Mouse (Mus musculus) mature B cell (primary cell): ENCODE measurements around the gene Dcaf10.

Experiments used
- in situ Hi-C: fragments of 300-500 bp; cut with MboI; formaldehyde crosslinking; loops from 2 replicates; pipeline ENCODE4 v1.14.3; 2019

Dcaf10 gene

DNA sequence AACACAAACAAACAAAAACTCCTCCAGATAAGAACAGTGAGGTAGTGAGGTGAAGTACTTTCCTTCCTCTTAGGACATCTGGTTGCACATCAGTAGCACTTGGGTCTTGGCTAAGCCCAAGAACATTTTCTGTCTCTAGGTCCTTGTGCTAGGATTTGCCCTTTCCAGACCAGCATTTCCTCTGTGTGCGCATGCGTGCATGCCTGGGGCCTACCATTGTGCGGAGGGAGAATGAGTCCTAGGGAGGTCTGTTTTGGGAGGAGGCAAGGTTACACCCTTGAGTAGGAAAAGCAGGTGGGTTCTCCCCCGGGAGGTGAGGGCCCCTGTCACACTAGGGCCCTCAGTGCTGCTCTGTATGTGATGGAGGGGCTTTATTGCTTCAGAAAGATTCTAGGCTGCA is 77.2 kb downstream of the Dcaf10 start:
- in situ Hi-C loops = no loop called here

GRCm38 (mm10) chr4:45420733-45421132 is 78.8 kb downstream of the Dcaf10 start:
- in situ Hi-C loops = no loop called here

- in situ Hi-C loops = no loop called here
Measured at GRCm38 (mm10) chr4:45421519-45422260, 79.8 kb downstream of the Dcaf10 start.

- in situ Hi-C loops = no loop called here
Measured at GRCm38 (mm10) chr4:45422640-45423039, 80.7 kb downstream of the Dcaf10 start.

DNA sequence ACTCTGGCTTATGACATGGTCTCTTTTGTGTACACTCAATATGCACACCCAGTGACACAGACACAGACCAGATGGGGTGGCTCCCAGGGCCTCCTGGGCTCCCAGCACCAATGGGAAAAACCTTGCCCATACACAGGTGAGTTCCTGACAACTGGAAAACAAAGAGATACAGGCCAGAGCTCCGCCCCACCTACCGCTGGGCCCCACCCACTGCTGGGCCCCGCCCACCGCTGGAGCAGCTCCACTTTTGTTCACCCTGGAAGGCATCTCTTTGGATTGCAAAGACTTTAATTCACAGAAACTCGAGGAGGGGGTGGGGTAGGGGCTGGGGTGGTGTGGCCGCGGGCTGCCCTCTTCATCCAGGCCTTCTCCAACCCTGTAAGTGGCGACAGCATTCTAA is 81.5 kb downstream of the Dcaf10 start:
- in situ Hi-C loops = no loop called here

DNA sequence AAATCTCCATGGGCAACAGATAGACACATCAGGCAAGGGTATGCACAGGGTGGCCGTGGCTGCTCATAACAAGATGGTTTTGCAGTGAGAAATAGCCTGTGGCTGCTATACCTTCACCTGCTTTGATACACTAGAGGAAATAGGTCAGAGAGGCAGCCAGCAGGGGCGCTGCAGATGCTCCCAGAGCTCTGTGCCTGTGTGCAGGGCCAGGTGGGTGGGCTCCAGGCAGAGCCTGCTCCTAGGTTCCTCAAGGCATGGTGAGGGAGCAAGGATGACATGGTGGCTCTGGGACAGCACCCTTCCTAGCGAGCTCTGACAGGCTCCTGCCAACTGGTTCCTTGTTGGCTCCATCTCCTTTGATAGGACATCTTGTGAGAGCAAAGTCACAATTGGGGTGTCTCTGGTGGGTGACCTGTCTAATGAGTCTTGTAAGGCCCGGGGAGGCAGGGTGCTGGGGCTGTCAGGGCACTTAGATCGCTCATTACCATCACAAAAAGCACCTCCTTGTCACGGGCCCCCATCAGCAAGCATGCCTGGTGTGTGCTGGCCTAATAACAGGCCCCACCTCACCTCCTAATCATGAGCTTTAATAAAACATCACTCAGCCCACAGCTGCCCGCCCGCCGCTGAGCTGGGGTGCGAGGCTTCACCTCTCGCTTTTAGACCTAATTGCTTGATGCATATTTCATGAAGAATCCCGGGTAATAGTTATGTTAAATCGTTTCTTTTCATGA is 85.0 kb downstream of the Dcaf10 start:
- in situ Hi-C loops = no loop called here
